Mouse (Mus musculus) forebrain, embryonic 14.5 days (tissue): Measurements from ENCODE around the gene Bmi1. TPM values are rescaled to one million over a fixed set of nuclear protein-coding genes. Genes with fewer than 3 reads are reported as not detected.

Source experiments
- ATAC-seq: fragments of 200-750 bp; cut with Nextera tagmentation; 2 replicates; pipeline ENCODE4 v1.8.0; 2017; ENCODE audit warnings: mild to moderate bottlenecking, moderate library complexity
- DNase-seq: peaks from one replicate; pipeline ENCODE4 v3.0.0-alpha.2; 2015; ENCODE audit warnings: low spot score
- H3K27ac ChIP-seq: fragments of 300-500 bp; sonication (generic); 2 replicates; pipeline ENCODE4 v1.5.1; 2014; ENCODE audit warnings: low read depth, mild to moderate bottlenecking, control low read depth, low read length, moderate library complexity
- H3K27me3 ChIP-seq: fragments of 300-500 bp; sonication (generic); replicated peaks from 2 replicates; pipeline ENCODE4 v1.6.1; 2014; ENCODE audit warnings: low read length, control low read depth, mixed read lengths; ENCODE audit not compliant: control insufficient read depth, insufficient read depth
- H3K36me3 ChIP-seq: fragments of 300-500 bp; sonication (generic); 2 replicates; pipeline ENCODE4 v1.6.1; 2014; ENCODE audit warnings: low read length, control low read depth; ENCODE audit not compliant: control insufficient read depth, insufficient read depth
- H3K4me1 ChIP-seq: fragments of 300-500 bp; sonication (generic); 2 replicates; pipeline ENCODE4 v1.6.1; 2014; ENCODE audit warnings: antibody characterized with exemption, low read length, control low read depth; ENCODE audit not compliant: control insufficient read depth, insufficient read depth
- H3K4me2 ChIP-seq: fragments of 300-500 bp; sonication (generic); 2 replicates; pipeline ENCODE4 v1.6.1; 2014; ENCODE audit warnings: mild to moderate bottlenecking, control low read depth, low read length
- H3K4me3 ChIP-seq: fragments of 300-500 bp; sonication (generic); 2 replicates; pipeline ENCODE4 v1.5.1; 2014; ENCODE audit warnings: low read depth, low read length, control low read depth
- H3K9ac ChIP-seq: fragments of 300-500 bp; sonication (generic); 2 replicates; pipeline ENCODE4 v1.6.1; 2014; ENCODE audit warnings: mild to moderate bottlenecking, low read length, control low read depth, moderate library complexity
- H3K9me3 ChIP-seq: fragments of 300-500 bp; sonication (generic); replicated peaks from 2 replicates; pipeline ENCODE4 v1.6.1; 2016; ENCODE audit warnings: low read length, control low read depth, mixed read lengths; ENCODE audit not compliant: control insufficient read depth
- WGBS: fragments of 180-500 bp; shearing (Covaris S2); extraction: QIAGEN DNeasy Blood & Tissue Kit; methylation state at CpG from one replicate; pipeline ENCODE4 v1.1.7; 2014; 5-methylcytosine and 5-hydroxymethylcytosine counted together
- polyA plus RNA-seq: library from polyadenylated mRNA; unstranded; fragments of >200 nt; fragmentation: Nextera tagmentation; extraction: Ambion mirVana; gene quantifications from 2 replicates; pipeline ENCODE4 v1.2.1, GENCODE M21; 2014

Bmi1 gene
- polyA plus RNA-seq, 1 experiment from 2014 or later: 45.8 TPM

- no peak overlapping the region for H3K9ac ChIP-seq
- 0 out of 2 replicates have a peak, but pooled peaks have one; percentile 6 for ATAC-seq
- H3K9me3 ChIP-seq: no peaks in the 10 kb centered on the region
- H3K36me3 ChIP-seq: no peaks in the 10 kb centered on the region
- peak overlapping the region; percentile 16; the same call in 1 of the 2 replicates for H3K4me3 ChIP-seq
- WGBS: under 1% methylated on average over 56 of the region's 56 CpGs
- no peak overlapping the region for H3K27ac ChIP-seq
- peak overlapping the region; percentile 16; the same call in 1 of the 2 replicates for H3K4me2 ChIP-seq
- peaks cover 6% of the 10 kb centered on the region for H3K4me1 ChIP-seq
- no peak for DNase-seq
- H3K27me3 ChIP-seq: peaks cover 60% of the 10 kb centered on the region
Observed at GRCm38 (mm10) chr2:18698663-18699385, 22.0 kb downstream of the Bmi1 start.

- Histone ChIP-seq H3K4me1 (peaks cover 3% of the 10 kb centered on the region; the same call in 1 of the 2 replicates), H3K27me3 (peaks cover 63% of the 10 kb centered on the region), H3K4me3 (no peak overlapping the region), H3K36me3 (no peaks in the 10 kb centered on the region), H3K9ac (no peak overlapping the region), H3K27ac (no peak overlapping the region), H3K4me2 (no peak overlapping the region), H3K9me3 (no peaks in the 10 kb centered on the region)
- WGBS: 0% methylated on average over 11 of the region's 11 CpGs
- no peak for ATAC-seq
- DNase-seq: no peak
Observed at GRCm38 (mm10) chr2:18699401-18699990, 22.7 kb downstream of the Bmi1 start.

GRCm38 (mm10) chr2:18710356-18710755 lies 33.5 kb downstream of the Bmi1 start:
- WGBS: 67% methylated on average over 3 of the region's 3 CpGs
- no peak for DNase-seq
- ATAC-seq: no peak
- H3K4me3 ChIP-seq: no peak overlapping the region
- H3K36me3 ChIP-seq: no peaks in the 10 kb centered on the region
- H3K4me2 ChIP-seq: no peak overlapping the region
- no peaks in the 10 kb centered on the region for H3K4me1 ChIP-seq
- H3K27me3 ChIP-seq: 0 out of 2 replicates have a peak, but pooled peaks cover 3% of the 10 kb centered on the region
- H3K27ac ChIP-seq: no peak overlapping the region
- H3K9me3 ChIP-seq: no peaks in the 10 kb centered on the region
- no peak overlapping the region for H3K9ac ChIP-seq

GRCm38 (mm10) chr2:18713071-18713470 lies 36.3 kb downstream of the Bmi1 start:
- WGBS: 65% methylated on average over 2 of the region's 2 CpGs
- H3K36me3 ChIP-seq: no peaks in the 10 kb centered on the region

GRCm38 (mm10) chr2:18714337-18714736 lies 37.5 kb downstream of the Bmi1 start:
- no peak for DNase-seq
- Histone ChIP-seq H3K27ac (no peak overlapping the region), H3K9ac (no peak overlapping the region), H3K27me3 (no peaks in the 10 kb centered on the region), H3K4me1 (no peaks in the 10 kb centered on the region), H3K4me3 (no peak overlapping the region), H3K36me3 (no peaks in the 10 kb centered on the region), H3K9me3 (no peaks in the 10 kb centered on the region), H3K4me2 (no peak overlapping the region)
- 78% methylated on average over 3 of the region's 3 CpGs for WGBS
- ATAC-seq: no peak

More at GRCm38 (mm10) chr2:18713071-18713470, 36.3 kb downstream of the Bmi1 start:
- Histone ChIP-seq H3K9me3 (no peaks in the 10 kb centered on the region), H3K27me3 (no peaks in the 10 kb centered on the region), H3K4me3 (no peak overlapping the region), H3K9ac (no peak overlapping the region), H3K27ac (no peak overlapping the region), H3K4me2 (no peak overlapping the region), H3K4me1 (no peaks in the 10 kb centered on the region)
- no peak for DNase-seq
- no peak for ATAC-seq

- H3K27ac ChIP-seq: no peak overlapping the region
- H3K9ac ChIP-seq: no peak overlapping the region
- H3K4me1 ChIP-seq: no peaks in the 10 kb centered on the region
- no peaks in the 10 kb centered on the region for H3K27me3 ChIP-seq
- 93% methylated on average over 4 of the region's 4 CpGs for WGBS
- H3K36me3 ChIP-seq: no peaks in the 10 kb centered on the region
- H3K9me3 ChIP-seq: no peaks in the 10 kb centered on the region
- no peak overlapping the region for H3K4me3 ChIP-seq
- H3K4me2 ChIP-seq: no peak overlapping the region
- ATAC-seq (no peak), DNase-seq (no peak)
Observed at GRCm38 (mm10) chr2:18718521-18718920, 41.7 kb downstream of the Bmi1 start.

- no peaks in the 10 kb centered on the region for H3K36me3 ChIP-seq
- H3K4me3 ChIP-seq: no peak overlapping the region
Observed at GRCm38 (mm10) chr2:18722208-18722830, 45.5 kb downstream of the Bmi1 start.

GRCm38 (mm10) chr2:18724462-18724861 lies 47.6 kb downstream of the Bmi1 start:
- H3K36me3 ChIP-seq: no peaks in the 10 kb centered on the region
- H3K9me3 ChIP-seq: no peaks in the 10 kb centered on the region
- H3K27me3 ChIP-seq: 0 out of 2 replicates have a peak, but pooled peaks cover 2% of the 10 kb centered on the region
- no peak for ATAC-seq
- H3K4me3 ChIP-seq: no peak overlapping the region
- no peak overlapping the region for H3K27ac ChIP-seq
- no peak overlapping the region for H3K4me2 ChIP-seq
- H3K4me1 ChIP-seq: no peaks in the 10 kb centered on the region
- 92% methylated on average over 1 of the region's 1 CpGs for WGBS
- no peak for DNase-seq
- H3K9ac ChIP-seq: no peak overlapping the region

More at GRCm38 (mm10) chr2:18722208-18722830, 45.5 kb downstream of the Bmi1 start:
- ATAC-seq (peak; percentile 52; the same call in 1 of the 2 replicates), DNase-seq (peak; percentile 48)
- Histone ChIP-seq H3K9ac (no peak overlapping the region), H3K4me2 (no peak overlapping the region), H3K27ac (no peak overlapping the region), H3K27me3 (0 out of 2 replicates have a peak, but pooled peaks cover 2% of the 10 kb centered on the region), H3K9me3 (no peaks in the 10 kb centered on the region), H3K4me1 (no peaks in the 10 kb centered on the region)
- 7% methylated on average over 3 of the region's 3 CpGs for WGBS
